Comparison of ENCODE assay signal across 11 mouse cellular contexts in genomic region chr12:61826311-61826710, GRCm38 (mm10).
DNase-seq lines count a peak whose midpoint lies in the region.
"Had no signal": no experiment of that assay in that cellular context is flagged by ENCODE, and none has a peak within 500 bp of the region (broad histone marks: within the 10 kb centered on the region; RNA-seq: fewer than 3 reads in every experiment).

No protein-coding gene starts in this region.

- intact Hi-C loops in heart, postnatal 36 days (cut with DNase I): no loop called here

- peak; percentile 10 for DNase-seq in kidney, adult 9 months
- no peak for DNase-seq in kidney, adult 11 months
- peak; percentile 48 for DNase-seq in A20 (ENCODE audit: low read depth, low spot score)
- peak; percentile 35 for DNase-seq in ES-CJ7 (ENCODE audit: low read depth, low spot score)
- DNase-seq in embryo, embryonic 10 days (ENCODE audit: low spot score): peak; percentile 18
- no peak for DNase-seq in layer of hippocampus, adult 18-20 months (ENCODE audit: low spot score in 2 of 2)
- DNase-seq in urinary bladder, adult 2 months (ENCODE audit: low spot score): no peak
- DNase-seq in heart, postnatal 36 days: no peak
- DNase-seq: adrenal gland, postnatal 14 days; gastrocnemius, postnatal 10 days; kidney, postnatal 25 days had no signal

Comparison
In these comparisons a context has a peak if more than half of its experiments do, and no peak if none do; other contexts are left out.
1. DNase-seq: peak in kidney, adult 9 months (single experiment), A20 (single experiment), ES-CJ7 (single experiment) and embryo, embryonic 10 days (single experiment); none in kidney, adult 11 months (single experiment), layer of hippocampus, adult 18-20 months (0 of 2), urinary bladder, adult 2 months (single experiment) and heart, postnatal 36 days (0 of 2).